Mouse (Mus musculus) G1E (cell line): ENCODE results near the gene Suz12.

ENCODE experiments used
- CTCF ChIP-seq: IDR thresholded peaks from 2 replicates; pipeline ENCODE4 v1.5.1; 2012; ENCODE audit warnings: low read depth, low read length, inconsistent platforms, mixed read lengths
- TAL1 ChIP-seq: conservative IDR thresholded peaks from 2 replicates; pipeline ENCODE4 v1.6.1; 2012; ENCODE audit warnings: low read depth, low read length, inconsistent platforms, mixed read lengths

DNA sequence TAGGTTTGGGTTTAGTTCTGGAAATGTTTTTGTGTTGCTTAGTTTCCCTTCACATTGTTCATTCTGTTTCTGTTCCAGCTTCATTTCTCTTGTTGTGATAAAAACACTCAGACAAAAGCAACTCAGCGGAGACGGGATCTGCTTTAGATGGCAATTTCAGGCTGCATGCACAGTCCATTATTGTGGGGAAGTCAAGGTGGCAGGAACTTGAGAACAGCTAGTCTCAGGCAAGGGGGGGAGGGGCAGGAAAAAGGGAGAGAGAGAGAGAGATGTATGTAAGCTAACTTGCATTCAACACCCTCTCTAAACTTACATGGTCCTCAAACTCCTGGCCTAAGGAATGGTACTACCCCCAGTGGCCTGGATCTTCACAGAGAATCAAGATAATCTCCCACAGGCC is 17.5 kb upstream of the Suz12 start:
- no peak for TF ChIP-seq CTCF
- no peak for TF ChIP-seq TAL1
